Mouse (Mus musculus) heart, embryonic 12.5 days (tissue): Measurements from ENCODE around the gene Krt26. TPM values are rescaled to one million over a fixed set of nuclear protein-coding genes. Genes with fewer than 3 reads are reported as not detected.
A peak's percentile ranks its signal among the peaks of the same experiment; 100 is the strongest.

Experiments used
- ATAC-seq: fragments of 200-750 bp; cut with Nextera tagmentation; 2 replicates; pipeline ENCODE4 v1.8.0; 2017; ENCODE audit warnings: moderate TSS enrichment, moderate library complexity; ENCODE audit not compliant: insufficient number of reproducible peaks, low FRiP score
- H3K27ac ChIP-seq: fragments of 300-500 bp; sonication (generic); 2 replicates; pipeline ENCODE4 v1.5.1; 2016; ENCODE audit warnings: mild to moderate bottlenecking, moderate library complexity; ENCODE audit not compliant: poor library complexity, severe bottlenecking
- H3K27me3 ChIP-seq: fragments of 300-500 bp; sonication (generic); replicated peaks from 2 replicates; pipeline ENCODE4 v1.6.1; 2016; ENCODE audit warnings: mild to moderate bottlenecking, moderate library complexity
- H3K36me3 ChIP-seq: fragments of 300-500 bp; sonication (generic); 2 replicates; pipeline ENCODE4 v1.6.1; 2016; ENCODE audit warnings: mild to moderate bottlenecking, moderate library complexity
- H3K4me1 ChIP-seq: fragments of 300-500 bp; sonication (generic); replicated peaks from 2 replicates; pipeline ENCODE4 v1.6.1; 2016; ENCODE audit warnings: mild to moderate bottlenecking
- H3K4me2 ChIP-seq: fragments of 300-500 bp; sonication (generic); 2 replicates; pipeline ENCODE4 v1.6.1; 2016; ENCODE audit warnings: mild to moderate bottlenecking, moderate library complexity
- H3K4me3 ChIP-seq: fragments of 300-500 bp; sonication (generic); 2 replicates; pipeline ENCODE4 v1.5.1; 2016; ENCODE audit warnings: mild to moderate bottlenecking
- H3K9ac ChIP-seq: fragments of 300-500 bp; sonication (generic); 2 replicates; pipeline ENCODE4 v1.6.1; 2016; ENCODE audit warnings: mild to moderate bottlenecking, moderate library complexity
- H3K9me3 ChIP-seq: fragments of 300-500 bp; sonication (generic); replicated peaks from 2 replicates; pipeline ENCODE4 v1.6.1; 2016; ENCODE audit warnings: mild to moderate bottlenecking, moderate library complexity
- WGBS: fragments of 180-500 bp; shearing (Covaris S2); methylation state at CpG from one replicate; pipeline ENCODE4 v1.1.7; 2016; 5-methylcytosine and 5-hydroxymethylcytosine counted together
- polyA plus RNA-seq: library from polyadenylated mRNA; unstranded; fragments of >200 nt; fragmentation: Nextera tagmentation; extraction: Ambion mirVana; gene quantifications from 2 replicates; pipeline ENCODE4 v1.2.1, GENCODE M21; 2016

Krt26 gene
- not detected in 2 replicates for polyA plus RNA-seq

- H3K27ac ChIP-seq = no peak within 1 kb of the TSS
- H3K27me3 ChIP-seq = 0 out of 2 replicates have a peak, but pooled peaks cover 6% of the 10 kb centered on the region
- H3K9me3 ChIP-seq = no peaks in the 10 kb centered on the region
- ATAC-seq = no peak
- no peaks in the 10 kb centered on the region for H3K36me3 ChIP-seq
- no peak within 1 kb of the TSS for H3K4me2 ChIP-seq
- H3K4me1 ChIP-seq = no peaks in the 10 kb centered on the region
- no peak within 1 kb of the TSS for H3K4me3 ChIP-seq
- H3K9ac ChIP-seq = no peak within 1 kb of the TSS
- WGBS = 87% methylated on average over 11 of the region's 11 CpGs
These were observed at the start of gene Krt26 for GRCm38 (mm10) chr11:99337866-99338265. Gene Krt26, minus strand, starts transcription at chr11:99337966.

- Histone ChIP-seq H3K27ac (peak overlapping the region; percentile 92), H3K4me3 (peak overlapping the region; percentile 58), H3K27me3 (peaks cover 28% of the 10 kb centered on the region), H3K4me2 (peak overlapping the region; percentile 74), H3K9ac (peak overlapping the region; percentile 73), H3K36me3 (0 out of 2 replicates have a peak, but pooled peaks cover 2% of the 10 kb centered on the region), H3K4me1 (0 out of 2 replicates have a peak, but pooled peaks cover 5% of the 10 kb centered on the region), H3K9me3 (no peaks in the 10 kb centered on the region)
- peak; percentile 81 for ATAC-seq
- 3% methylated on average over 71 of the region's 71 CpGs for WGBS
These were observed 48.3 kb upstream of the Krt26 start for GRCm38 (mm10) chr11:99385813-99386721.

- ATAC-seq = no peak
These were observed 41.8 kb upstream of the Krt26 start for GRCm38 (mm10) chr11:99379568-99379967.

GRCm38 (mm10) chr11:99374803-99375202, 37.0 kb upstream of the Krt26 start, which contains the start of gene Krt28:
Gene Krt28, minus strand, starts transcription at chr11:99374903.
- Histone ChIP-seq H3K27ac (no peak within 1 kb of the TSS), H3K4me2 (no peak within 1 kb of the TSS), H3K9ac (no peak within 1 kb of the TSS), H3K27me3 (peaks cover 34% of the 10 kb centered on the region), H3K36me3 (no peaks in the 10 kb centered on the region), H3K9me3 (no peaks in the 10 kb centered on the region), H3K4me3 (no peak within 1 kb of the TSS), H3K4me1 (no peaks in the 10 kb centered on the region)
- WGBS = 74% methylated on average over 13 of the region's 13 CpGs
- ATAC-seq = no peak

More at GRCm38 (mm10) chr11:99379568-99379967, 41.8 kb upstream of the Krt26 start:
- Histone ChIP-seq H3K4me2 (no peak overlapping the region), H3K27ac (no peak overlapping the region), H3K9ac (no peak overlapping the region), H3K9me3 (no peaks in the 10 kb centered on the region), H3K4me3 (no peak overlapping the region), H3K27me3 (peaks cover 55% of the 10 kb centered on the region), H3K36me3 (no peaks in the 10 kb centered on the region), H3K4me1 (no peaks in the 10 kb centered on the region)
- 22% methylated on average over 5 of the region's 5 CpGs for WGBS

GRCm38 (mm10) chr11:99369853-99370451, 32.2 kb upstream of the Krt26 start:
- no peak overlapping the region for H3K4me3 ChIP-seq
- H3K4me1 ChIP-seq = no peaks in the 10 kb centered on the region
- no peak overlapping the region for H3K9ac ChIP-seq
- 78% methylated on average over 8 of the region's 8 CpGs for WGBS
- H3K4me2 ChIP-seq = no peak overlapping the region
- no peaks in the 10 kb centered on the region for H3K36me3 ChIP-seq
- ATAC-seq = no peak
- no peak overlapping the region for H3K27ac ChIP-seq
- no peaks in the 10 kb centered on the region for H3K9me3 ChIP-seq
- peaks cover 21% of the 10 kb centered on the region for H3K27me3 ChIP-seq

GRCm38 (mm10) chr11:99369229-99369628, 31.5 kb upstream of the Krt26 start:
- Histone ChIP-seq H3K9me3 (no peaks in the 10 kb centered on the region), H3K36me3 (no peaks in the 10 kb centered on the region), H3K27me3 (peaks cover 17% of the 10 kb centered on the region), H3K4me2 (no peak overlapping the region), H3K4me3 (no peak overlapping the region), H3K4me1 (no peaks in the 10 kb centered on the region), H3K27ac (no peak overlapping the region), H3K9ac (no peak overlapping the region)
- 17% methylated on average over 3 of the region's 3 CpGs for WGBS
- no peak for ATAC-seq

- Histone ChIP-seq H3K27me3 (peaks cover 17% of the 10 kb centered on the region), H3K4me3 (no peak overlapping the region), H3K9me3 (no peaks in the 10 kb centered on the region), H3K4me1 (no peaks in the 10 kb centered on the region), H3K36me3 (no peaks in the 10 kb centered on the region), H3K27ac (no peak overlapping the region), H3K4me2 (no peak overlapping the region), H3K9ac (no peak overlapping the region)
- WGBS = 35% methylated on average over 10 of the region's 10 CpGs
- no peak for ATAC-seq
These were observed 29.0 kb upstream of the Krt26 start for GRCm38 (mm10) chr11:99366791-99367190.

- Histone ChIP-seq H3K4me1 (no peaks in the 10 kb centered on the region), H3K27me3 (peaks cover 12% of the 10 kb centered on the region), H3K4me2 (no peak overlapping the region), H3K9ac (no peak overlapping the region), H3K27ac (no peak overlapping the region), H3K4me3 (no peak overlapping the region), H3K9me3 (no peaks in the 10 kb centered on the region), H3K36me3 (no peaks in the 10 kb centered on the region)
- 22% methylated on average over 9 of the region's 9 CpGs for WGBS
- ATAC-seq = no peak
These were observed 26.6 kb upstream of the Krt26 start for GRCm38 (mm10) chr11:99364412-99364811.

GRCm38 (mm10) chr11:99361423-99361822, 23.7 kb upstream of the Krt26 start:
- no peak overlapping the region for H3K27ac ChIP-seq
- H3K27me3 ChIP-seq = peaks cover 5% of the 10 kb centered on the region
- 83% methylated on average over 8 of the region's 8 CpGs for WGBS
- no peak overlapping the region for H3K4me3 ChIP-seq
- no peaks in the 10 kb centered on the region for H3K9me3 ChIP-seq
- no peak overlapping the region for H3K4me2 ChIP-seq
- H3K4me1 ChIP-seq = no peaks in the 10 kb centered on the region
- H3K9ac ChIP-seq = no peak overlapping the region
- no peak for ATAC-seq
- no peaks in the 10 kb centered on the region for H3K36me3 ChIP-seq

- Histone ChIP-seq H3K4me2 (no peak within 1 kb of the TSS), H3K4me3 (no peak within 1 kb of the TSS), H3K36me3 (no peaks in the 10 kb centered on the region), H3K9ac (no peak within 1 kb of the TSS), H3K4me1 (no peaks in the 10 kb centered on the region), H3K27me3 (0 out of 2 replicates have a peak, but pooled peaks cover 4% of the 10 kb centered on the region), H3K9me3 (no peaks in the 10 kb centered on the region), H3K27ac (no peak within 1 kb of the TSS)
- ATAC-seq = no peak
- WGBS = 62% methylated on average over 12 of the region's 12 CpGs
These were observed 13.2 kb upstream of the Krt26 start, which contains the start of gene Krt27 for GRCm38 (mm10) chr11:99351004-99351403. Gene Krt27, minus strand, starts transcription at chr11:99351104.

- H3K27me3 ChIP-seq = 0 out of 2 replicates have a peak, but pooled peaks cover 6% of the 10 kb centered on the region
- no peak overlapping the region for H3K4me2 ChIP-seq
- H3K36me3 ChIP-seq = no peaks in the 10 kb centered on the region
- H3K9me3 ChIP-seq = no peaks in the 10 kb centered on the region
- no peak overlapping the region for H3K27ac ChIP-seq
- 85% methylated on average over 11 of the region's 11 CpGs for WGBS
- no peaks in the 10 kb centered on the region for H3K4me1 ChIP-seq
- no peak for ATAC-seq
- H3K4me3 ChIP-seq = no peak overlapping the region
- H3K9ac ChIP-seq = no peak overlapping the region
These were observed 1.6 kb upstream of the Krt26 start for GRCm38 (mm10) chr11:99339299-99339847.
